Mouse (Mus musculus): ENCODE measurements around the gene Nenf. TPM values are rescaled to one million over a fixed set of nuclear protein-coding genes. Genes with fewer than 3 reads are reported as not detected.

Gene Nenf
- polyA plus RNA-seq, 1 experiment, result 146 TPM

DNA sequence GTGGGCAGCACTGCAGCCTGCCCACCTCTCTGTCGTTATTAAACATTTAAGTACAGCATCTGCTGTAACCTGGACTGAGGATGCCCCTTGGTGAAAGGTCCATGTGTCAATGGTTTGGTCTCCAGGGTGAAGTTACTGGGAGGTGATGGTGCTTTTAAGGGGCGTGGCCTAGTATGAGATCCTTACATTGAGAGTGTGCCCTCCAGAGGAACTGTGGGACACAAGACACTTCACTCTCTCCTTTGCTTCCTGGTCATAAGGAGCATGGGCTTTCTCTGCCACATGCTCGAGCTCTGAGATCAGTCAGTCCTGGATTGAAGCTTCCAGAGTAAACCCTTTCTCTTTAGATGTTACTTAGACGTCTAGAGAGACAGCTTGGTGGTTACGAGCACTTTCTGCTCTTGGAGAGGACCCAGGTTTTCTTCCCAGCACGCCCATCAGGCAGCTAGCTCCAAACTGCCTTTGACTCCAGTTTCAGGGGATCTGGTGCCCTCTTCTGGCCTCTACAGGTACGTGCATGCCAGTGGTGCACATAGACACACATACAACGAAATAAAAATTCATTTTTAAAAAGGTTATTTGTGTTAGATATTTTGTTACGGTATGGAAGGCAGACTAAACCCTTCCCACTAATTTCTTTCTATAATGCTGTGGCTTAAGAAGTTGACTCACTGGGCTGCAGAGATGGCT is 10.1 kb downstream of the Nenf start:
- no peak overlapping the region for H3K27ac ChIP-seq (ENCODE audit: insufficient read depth, low read depth, low read length)
- H3K36me3 ChIP-seq (ENCODE audit: control insufficient read depth, insufficient read depth, low read length), result no peaks in the 10 kb centered on the region
- no peak for DNase-seq
- no peak overlapping the region for H3K4me3 ChIP-seq (ENCODE audit: insufficient read depth, low read depth, low read length)
- peak; percentile 43 for TF ChIP-seq CTCF (conservative IDR thresholded peaks at IDR 0.05; ENCODE audit: insufficient read depth, insufficient read length, low read depth, low read length)
- TF ChIP-seq POLR2A (IDR thresholded peaks at IDR 0.05; ENCODE audit: low read depth, low read length), result no peak
- WGBS, result 92% methylated on average over 9 of the region's 9 CpGs
- no peaks in the 10 kb centered on the region for H3K27me3 ChIP-seq (replicated peaks; ENCODE audit: control insufficient read depth, insufficient read depth, low read length)
- H3K4me1 ChIP-seq (ENCODE audit: control insufficient read depth, insufficient read depth, low read length), result no peaks in the 10 kb centered on the region; the same call in 1 of the 2 replicates

DNA sequence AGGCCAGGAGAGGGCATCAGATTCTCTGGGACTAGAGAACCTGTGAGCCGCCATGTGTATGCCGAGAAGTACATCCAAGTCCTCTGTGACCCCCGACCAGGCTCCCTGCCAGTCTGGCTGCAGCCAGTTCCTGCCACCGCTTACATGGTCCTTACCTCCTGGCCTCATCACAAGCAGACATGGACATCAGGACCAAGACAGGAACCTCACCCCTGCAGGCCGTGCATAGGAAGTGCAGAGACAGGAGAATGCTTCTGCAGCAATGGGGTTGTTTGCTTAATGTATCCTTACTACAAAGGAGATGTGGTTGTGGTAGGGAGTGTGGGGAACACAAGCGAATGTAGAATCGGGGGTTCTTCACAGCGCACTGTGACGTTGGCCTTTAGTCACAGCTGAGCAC is 11.7 kb downstream of the Nenf start:
- Histone ChIP-seq H3K36me3 (ENCODE audit: control insufficient read depth, insufficient read depth, low read length) (no peaks in the 10 kb centered on the region), H3K4me1 (ENCODE audit: control insufficient read depth, insufficient read depth, low read length) (no peaks in the 10 kb centered on the region), H3K4me3 (ENCODE audit: insufficient read depth, low read depth, low read length) (no peak overlapping the region), H3K27ac (ENCODE audit: insufficient read depth, low read depth, low read length) (no peak overlapping the region), H3K27me3 (replicated peaks; ENCODE audit: control insufficient read depth, insufficient read depth, low read length) (no peaks in the 10 kb centered on the region)
- TF ChIP-seq CTCF (conservative IDR thresholded peaks at IDR 0.05; ENCODE audit: insufficient read depth, insufficient read length, low read depth, low read length) (0 out of 2 replicates have a peak, but pooled peaks have one; percentile 25), POLR2A (IDR thresholded peaks at IDR 0.05; ENCODE audit: low read depth, low read length) (no peak)
- 67% methylated on average over 9 of the region's 9 CpGs for WGBS
- no peak for DNase-seq

DNA sequence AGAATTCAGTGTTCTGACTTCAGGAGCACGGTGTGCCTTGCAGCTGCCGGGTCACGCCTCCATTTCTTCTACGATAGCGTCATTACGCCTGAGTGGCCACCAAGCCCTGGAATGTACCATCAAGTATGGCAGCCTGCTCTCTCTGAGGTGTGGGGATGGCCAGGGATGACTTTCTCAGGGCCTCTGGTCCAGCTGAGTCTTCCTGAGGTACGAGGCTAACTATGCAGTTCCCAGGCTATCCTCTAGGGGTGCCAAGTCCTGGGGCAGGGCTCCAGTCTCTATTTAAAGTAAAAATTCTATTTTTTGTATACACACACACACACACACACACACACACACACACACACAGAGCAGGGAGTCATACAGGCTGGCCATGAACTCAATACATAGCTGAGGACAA is 12.4 kb downstream of the Nenf start:
- Histone ChIP-seq H3K4me3 (ENCODE audit: insufficient read depth, low read depth, low read length) (no peak overlapping the region), H3K27me3 (replicated peaks; ENCODE audit: control insufficient read depth, insufficient read depth, low read length) (no peaks in the 10 kb centered on the region), H3K27ac (ENCODE audit: insufficient read depth, low read depth, low read length) (no peak overlapping the region), H3K36me3 (ENCODE audit: control insufficient read depth, insufficient read depth, low read length) (no peaks in the 10 kb centered on the region), H3K4me1 (ENCODE audit: control insufficient read depth, insufficient read depth, low read length) (no peaks in the 10 kb centered on the region)
- TF ChIP-seq POLR2A (IDR thresholded peaks at IDR 0.05; ENCODE audit: low read depth, low read length), result no peak
- TF ChIP-seq CTCF (conservative IDR thresholded peaks at IDR 0.05; ENCODE audit: insufficient read depth, insufficient read length, low read depth, low read length), result peak; percentile 48; the same call in 1 of the 2 replicates
- DNase-seq, result no peak
- WGBS, result 57% methylated on average over 7 of the region's 7 CpGs

DNA sequence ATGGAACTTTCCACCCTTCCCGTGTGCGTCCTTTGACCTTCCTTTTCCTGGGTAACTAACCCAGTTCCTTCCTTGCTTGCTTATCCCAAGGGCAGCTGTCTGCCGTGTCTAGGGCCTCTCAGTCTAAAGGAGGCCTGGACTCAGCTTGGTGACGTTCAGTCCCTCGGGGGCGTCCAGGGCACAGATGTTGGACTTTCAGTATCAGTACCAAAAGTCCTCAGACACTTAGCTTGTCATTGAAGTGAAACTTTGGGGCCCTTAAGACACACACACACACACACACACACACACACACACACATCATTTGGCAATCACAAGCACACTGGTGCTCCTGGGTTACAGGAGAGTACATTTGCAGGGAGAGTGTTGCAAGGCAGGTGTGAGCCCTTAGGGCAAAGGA is 13.8 kb downstream of the Nenf start:
- H3K36me3 ChIP-seq (ENCODE audit: control insufficient read depth, insufficient read depth, low read length), result no peaks in the 10 kb centered on the region
- no peak for DNase-seq
- H3K27me3 ChIP-seq (replicated peaks; ENCODE audit: control insufficient read depth, insufficient read depth, low read length), result no peaks in the 10 kb centered on the region
- no peak for TF ChIP-seq POLR2A (IDR thresholded peaks at IDR 0.05; ENCODE audit: low read depth, low read length)
- no peaks in the 10 kb centered on the region for H3K4me1 ChIP-seq (ENCODE audit: control insufficient read depth, insufficient read depth, low read length)
- WGBS, result 63% methylated on average over 6 of the region's 6 CpGs
- H3K27ac ChIP-seq (ENCODE audit: insufficient read depth, low read depth, low read length), result no peak overlapping the region
- no peak overlapping the region for H3K4me3 ChIP-seq (ENCODE audit: insufficient read depth, low read depth, low read length)

DNA sequence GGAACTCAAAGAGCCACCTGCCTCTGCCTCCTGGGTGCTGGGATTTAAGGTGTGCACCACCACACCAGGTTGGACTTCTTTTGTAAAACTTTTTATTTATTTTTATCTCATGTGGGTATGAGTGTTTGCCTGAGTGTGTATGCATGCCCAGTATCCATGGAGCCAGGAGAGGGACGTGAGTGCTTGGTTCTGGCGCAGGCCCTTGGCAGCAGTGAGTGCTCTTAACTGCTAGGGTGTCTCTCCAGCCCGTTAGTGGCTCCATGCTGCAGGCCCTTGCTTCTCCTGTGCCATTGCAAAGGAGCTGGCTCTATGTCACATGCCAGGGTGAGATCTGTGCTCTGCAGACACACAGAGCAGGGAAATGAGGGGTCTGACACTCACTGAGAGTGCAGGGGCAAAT is 14.3 kb downstream of the Nenf start:
- no peaks in the 10 kb centered on the region for H3K36me3 ChIP-seq (ENCODE audit: control insufficient read depth, insufficient read depth, low read length)
- H3K4me3 ChIP-seq (ENCODE audit: insufficient read depth, low read depth, low read length), result no peak overlapping the region
- no peak for DNase-seq
- TF ChIP-seq CTCF (conservative IDR thresholded peaks at IDR 0.05; ENCODE audit: insufficient read depth, insufficient read length, low read depth, low read length) (no peak), POLR2A (IDR thresholded peaks at IDR 0.05; ENCODE audit: low read depth, low read length) (no peak)
- WGBS, result 83% methylated on average over 3 of the region's 3 CpGs
- no peak overlapping the region for H3K27ac ChIP-seq (ENCODE audit: insufficient read depth, low read depth, low read length)
- H3K27me3 ChIP-seq (replicated peaks; ENCODE audit: control insufficient read depth, insufficient read depth, low read length), result no peaks in the 10 kb centered on the region
- H3K4me1 ChIP-seq (ENCODE audit: control insufficient read depth, insufficient read depth, low read length), result no peaks in the 10 kb centered on the region

DNA sequence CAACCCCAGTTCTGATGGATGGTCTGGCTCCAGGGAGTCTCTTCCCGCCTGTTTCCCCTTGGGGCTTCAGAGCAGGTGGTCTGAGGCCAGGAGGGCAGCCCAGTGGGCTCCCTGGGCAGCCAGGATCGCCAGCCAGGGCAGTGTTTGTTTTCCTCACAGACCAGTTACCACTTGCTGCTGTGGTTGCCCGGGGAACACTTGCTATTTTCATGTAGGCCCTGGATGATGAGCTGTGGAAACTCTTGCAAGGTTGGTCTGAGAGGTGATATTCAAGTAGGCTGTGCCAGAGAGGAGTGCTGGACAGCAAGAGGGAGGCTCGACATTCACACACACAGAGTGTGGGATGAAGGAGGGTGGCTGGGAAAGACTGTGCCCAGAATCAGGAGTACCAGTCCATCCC is 16.1 kb downstream of the Nenf start:
- no peak for DNase-seq
- Histone ChIP-seq H3K27ac (ENCODE audit: insufficient read depth, low read depth, low read length) (no peak overlapping the region), H3K36me3 (ENCODE audit: control insufficient read depth, insufficient read depth, low read length) (no peaks in the 10 kb centered on the region)

DNA sequence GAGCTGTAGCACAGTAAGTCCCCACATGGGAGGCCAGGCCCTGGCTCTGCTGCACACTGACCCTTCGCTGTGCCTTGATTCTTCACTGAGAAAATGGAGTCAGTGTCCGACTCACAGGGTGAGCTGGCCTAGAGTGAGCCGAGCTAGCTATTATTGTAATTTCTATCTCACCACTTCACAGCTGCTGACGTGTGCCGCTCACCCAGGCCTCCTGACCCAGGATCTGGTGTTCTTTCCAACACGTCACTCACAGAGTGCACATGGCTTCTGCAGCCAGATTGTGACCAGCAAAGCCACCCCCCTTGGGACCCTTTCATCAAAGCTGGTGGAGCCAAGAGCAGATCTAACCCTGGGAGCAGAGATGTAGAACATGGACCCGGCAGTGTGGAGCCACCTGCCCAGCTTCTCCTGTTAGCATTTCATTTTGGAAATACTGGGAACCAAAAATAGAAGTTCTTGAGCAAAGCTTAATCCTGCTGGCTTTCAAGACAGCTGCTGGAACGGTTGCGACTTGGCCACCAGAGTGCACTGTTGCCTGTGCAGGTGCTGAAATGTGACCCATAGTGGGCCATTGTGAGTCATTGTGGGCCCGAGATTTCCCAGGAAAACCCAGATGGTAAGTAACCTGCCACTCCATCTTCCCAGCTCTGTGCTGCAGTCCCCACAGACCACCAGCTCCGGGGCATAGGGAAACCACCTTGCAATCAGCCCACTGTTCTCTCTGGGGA is 18.6 kb downstream of the Nenf start:
- WGBS, result 56% methylated on average over 11 of the region's 11 CpGs
- 0 out of 2 replicates have a peak, but pooled peaks cover under 1% of the 10 kb centered on the region for H3K4me1 ChIP-seq (ENCODE audit: control insufficient read depth, insufficient read depth, low read length)
- no peaks in the 10 kb centered on the region for H3K27me3 ChIP-seq (replicated peaks; ENCODE audit: control insufficient read depth, insufficient read depth, low read length)
- no peak overlapping the region for H3K4me3 ChIP-seq (ENCODE audit: insufficient read depth, low read depth, low read length)
- TF ChIP-seq POLR2A (IDR thresholded peaks at IDR 0.05; ENCODE audit: low read depth, low read length) (no peak), CTCF (conservative IDR thresholded peaks at IDR 0.05; ENCODE audit: insufficient read depth, insufficient read length, low read depth, low read length) (peak; percentile 71)
- no peaks in the 10 kb centered on the region for H3K36me3 ChIP-seq (ENCODE audit: control insufficient read depth, insufficient read depth, low read length)
- no peak overlapping the region for H3K27ac ChIP-seq (ENCODE audit: insufficient read depth, low read depth, low read length)
- DNase-seq, result peak; percentile 43

More for the DNA sequence above, 16.1 kb downstream of the Nenf start:
- H3K27me3 ChIP-seq (replicated peaks; ENCODE audit: control insufficient read depth, insufficient read depth, low read length), result no peaks in the 10 kb centered on the region
- H3K4me1 ChIP-seq (ENCODE audit: control insufficient read depth, insufficient read depth, low read length), result no peaks in the 10 kb centered on the region
- 62% methylated on average over 4 of the region's 4 CpGs for WGBS
- TF ChIP-seq POLR2A (IDR thresholded peaks at IDR 0.05; ENCODE audit: low read depth, low read length) (no peak), CTCF (conservative IDR thresholded peaks at IDR 0.05; ENCODE audit: insufficient read depth, insufficient read length, low read depth, low read length) (no peak)
- no peak overlapping the region for H3K4me3 ChIP-seq (ENCODE audit: insufficient read depth, low read depth, low read length)

Measured in kidney, adult 2 months (tissue).